Mouse (Mus musculus): ENCODE data around the gene Clca4b. TPM values are rescaled to one million over a fixed set of nuclear protein-coding genes. Genes with fewer than 3 reads are reported as not detected.

Clca4b gene
- not detected for polyA plus RNA-seq (2017; shearing (Covaris generic))

DNA sequence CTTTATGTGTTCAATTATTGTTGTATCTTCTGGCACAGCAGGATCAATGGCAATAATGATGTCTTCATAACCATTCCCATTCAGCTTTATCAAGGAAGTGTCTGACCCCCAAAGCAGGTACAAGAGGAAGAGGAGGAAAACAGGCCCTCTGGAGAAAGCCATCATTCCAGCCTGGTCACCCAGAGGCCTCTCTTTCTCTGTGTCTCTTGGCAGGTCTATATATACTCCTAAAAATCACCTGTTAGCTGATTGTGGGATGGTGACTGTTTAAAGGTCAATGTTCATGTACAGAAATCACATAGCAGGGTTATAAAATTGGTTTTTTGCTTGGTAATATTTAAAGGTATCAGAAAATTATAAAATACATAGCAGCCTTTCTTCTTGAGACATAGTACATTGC lies at the start of gene Clca4b:
Gene Clca4b (minus strand): TSS at position 195 of the 400 bp plus-strand sequence.

DNA sequence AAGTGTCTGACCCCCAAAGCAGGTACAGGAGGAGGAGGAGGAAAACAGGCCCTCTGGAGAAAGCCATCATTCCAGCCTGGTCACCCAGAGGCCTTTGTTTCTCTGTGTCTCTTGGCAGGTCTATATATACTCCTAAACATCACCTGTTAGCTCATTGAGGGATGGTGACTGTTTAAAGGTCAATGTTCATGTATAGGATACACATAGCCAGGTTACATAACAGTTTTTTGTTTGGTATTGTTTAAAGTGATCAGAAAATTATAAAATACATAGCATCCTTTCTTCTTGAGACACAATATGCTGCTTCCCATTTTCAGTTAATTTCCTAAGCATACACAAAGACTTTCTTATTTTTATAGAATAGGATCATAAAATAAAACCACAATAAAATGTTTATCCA lies 42.6 kb upstream of the Clca4b start, which contains the start of gene Clca4a:
Gene Clca4a (minus strand): TSS at position 101 of the 400 bp plus-strand sequence.

Other genes starting within 250 kb of the Clca4b start
- 171 TPM for gene Sh3glb1, start 212.2 kb downstream of the Clca4b start, polyA plus RNA-seq (2017; shearing (Covaris generic))
- gene Clca3a1, start 171.6 kb downstream of the Clca4b start, polyA plus RNA-seq (2017; shearing (Covaris generic)), result 0.10 TPM
- gene Clca3a2, start 113.0 kb downstream of the Clca4b start, polyA plus RNA-seq (2017; shearing (Covaris generic)), result not detected
- gene Clca3b, start 83.2 kb downstream of the Clca4b start, polyA plus RNA-seq (2017; shearing (Covaris generic)), result not detected
- gene Clca4a, start 42.5 kb upstream of the Clca4b start, polyA plus RNA-seq (2017; shearing (Covaris generic)), result not detected
- not detected for gene Clca1, start 100.2 kb upstream of the Clca4b start, polyA plus RNA-seq (2017; shearing (Covaris generic))
- gene Clca2, start 166.9 kb upstream of the Clca4b start, polyA plus RNA-seq (2017; shearing (Covaris generic)), result not detected
- gene Odf2l, start 186.1 kb upstream of the Clca4b start, polyA plus RNA-seq (2017; shearing (Covaris generic)), result 5.6 TPM

All from CD4-positive, CD25-positive, alpha-beta regulatory T cell (primary cell).